Mouse (Mus musculus): ENCODE measurements at regions not wholly inside any gene's neighbourhood (a gene's known extent, or its start where the extent isn't known, plus 50 kb on each side); places are given as distances from the start of the nearest gene placed in this dataset.

- DNase-seq (ENCODE audit: low read depth, low spot score) = no peak
Measured at GRCm38 (mm10) chr5:75466941-75467340, 107.8 kb upstream of the Kit start.

DNA sequence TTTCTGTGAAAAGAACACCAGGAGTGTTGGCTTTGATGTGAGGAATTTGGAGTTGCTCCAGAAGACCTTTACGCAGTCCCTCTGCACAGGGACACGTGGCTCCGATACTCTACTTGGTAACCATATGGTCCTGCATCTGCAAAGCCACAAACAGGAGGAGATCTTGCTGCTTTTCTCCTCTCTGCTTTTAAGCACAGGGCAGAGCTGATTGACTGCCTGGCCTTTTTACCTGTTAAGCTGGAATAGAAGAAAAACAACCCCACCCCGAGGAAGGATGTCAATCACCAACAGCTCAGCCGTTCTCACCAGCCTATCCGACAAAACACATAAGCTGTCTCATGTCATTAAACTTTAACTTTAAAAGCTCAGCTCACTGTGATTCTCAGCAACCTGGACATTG, 106.8 kb upstream of the Kit start:
- DNase-seq (ENCODE audit: low read depth, low spot score) = no peak

DNA sequence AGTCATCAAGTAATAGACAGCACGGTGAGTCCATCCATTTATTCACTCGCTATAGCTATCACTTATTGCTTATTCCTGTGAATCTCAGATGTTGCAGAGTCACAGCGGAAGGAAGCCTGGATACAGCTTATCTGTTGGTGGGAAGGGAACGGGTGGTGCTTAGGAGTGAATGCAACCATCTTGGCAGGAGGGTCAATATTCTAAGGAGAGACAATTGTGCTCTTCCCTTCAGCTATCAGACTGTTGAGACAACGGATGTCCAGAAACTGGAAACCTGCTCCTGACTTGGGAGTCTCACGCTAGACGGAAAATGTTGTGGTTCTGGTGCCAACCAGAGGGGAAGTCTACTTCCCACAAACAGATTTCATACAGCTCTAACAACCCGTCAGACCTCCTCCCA, 103.7 kb upstream of the Kit start:
- no peak for DNase-seq (ENCODE audit: low read depth, low spot score)

- no peak for DNase-seq (ENCODE audit: low read depth, low spot score)
Measured at GRCm38 (mm10) chr5:75472484-75472883, 102.2 kb upstream of the Kit start.

GRCm38 (mm10) chr5:75475414-75475813, 99.3 kb upstream of the Kit start:
- DNase-seq (ENCODE audit: low read depth, low spot score) = no peak

- DNase-seq (ENCODE audit: low read depth, low spot score) = no peak
Measured at GRCm38 (mm10) chr5:75478499-75478898, 96.2 kb upstream of the Kit start.

DNA sequence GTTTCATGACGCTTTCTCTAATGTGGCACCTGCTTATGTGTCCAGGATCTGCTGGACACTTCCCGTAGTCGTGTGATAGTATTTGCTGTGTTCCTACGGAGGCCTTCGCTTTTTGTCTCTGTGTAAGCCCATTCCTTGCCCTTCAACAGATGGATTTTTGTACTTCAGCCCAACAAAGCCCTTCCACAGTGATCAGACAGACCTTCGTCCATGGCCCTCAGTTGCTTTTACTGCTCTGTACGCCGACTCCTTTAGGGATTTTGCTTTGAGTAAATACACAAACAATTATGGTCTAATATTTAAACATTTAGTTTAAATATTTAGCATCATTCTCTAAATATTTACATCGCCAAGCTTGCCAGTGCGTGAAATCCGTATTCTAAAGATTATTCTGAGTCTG, 95.6 kb upstream of the Kit start:
- no peak for DNase-seq (ENCODE audit: low read depth, low spot score)

GRCm38 (mm10) chr5:75481595-75481994, 93.1 kb upstream of the Kit start:
- DNase-seq (ENCODE audit: low read depth, low spot score) = no peak

- DNase-seq (ENCODE audit: low read depth, low spot score) = no peak
Measured at GRCm38 (mm10) chr5:75484330-75484729, 90.4 kb upstream of the Kit start.

DNA sequence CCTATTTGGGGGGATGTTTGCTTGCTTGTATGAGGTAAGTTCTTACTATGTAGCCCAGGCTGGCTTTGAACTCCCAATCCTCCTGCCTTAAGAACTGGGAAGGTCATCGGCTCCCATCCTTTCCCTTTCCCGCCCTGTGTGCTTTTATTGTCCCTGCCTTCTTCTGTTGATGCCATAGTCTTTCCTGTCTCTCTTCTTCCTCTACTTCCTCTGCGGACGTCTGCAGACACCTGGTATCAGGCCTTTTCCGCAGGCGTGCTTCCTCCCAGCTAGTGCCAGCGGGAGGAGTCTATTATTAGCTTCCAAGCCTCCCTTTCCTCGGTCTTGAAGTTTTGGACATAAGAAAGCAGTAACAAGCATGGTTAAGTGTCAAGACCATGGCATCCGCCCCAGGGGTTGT, 83.9 kb upstream of the Kit start:
- DNase-seq (ENCODE audit: low read depth, low spot score) = no peak

DNA sequence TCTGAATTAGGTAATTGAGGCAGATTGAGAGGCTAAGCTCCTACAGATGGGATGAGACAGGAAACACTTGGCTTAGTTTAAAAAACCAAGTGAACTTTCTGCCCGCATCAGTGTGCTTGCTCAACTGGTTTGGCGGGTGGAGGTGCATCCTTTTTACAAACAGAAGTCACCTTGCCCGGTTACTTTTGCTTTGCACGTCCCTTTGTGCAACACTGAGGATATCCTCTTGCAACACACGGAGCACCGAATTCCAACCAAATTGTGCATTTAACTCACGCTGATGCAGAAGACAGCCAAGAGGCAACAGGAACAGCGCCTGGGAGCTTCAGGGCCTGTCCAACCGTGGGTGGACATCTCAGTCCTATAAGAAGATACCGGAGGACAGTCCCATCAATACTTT, 80.6 kb upstream of the Kit start:
- no peak for DNase-seq (ENCODE audit: low read depth, low spot score)

- no peak for DNase-seq (ENCODE audit: low read depth, low spot score)
Measured at GRCm38 (mm10) chr5:75499053-75499452, 75.7 kb upstream of the Kit start.

DNA sequence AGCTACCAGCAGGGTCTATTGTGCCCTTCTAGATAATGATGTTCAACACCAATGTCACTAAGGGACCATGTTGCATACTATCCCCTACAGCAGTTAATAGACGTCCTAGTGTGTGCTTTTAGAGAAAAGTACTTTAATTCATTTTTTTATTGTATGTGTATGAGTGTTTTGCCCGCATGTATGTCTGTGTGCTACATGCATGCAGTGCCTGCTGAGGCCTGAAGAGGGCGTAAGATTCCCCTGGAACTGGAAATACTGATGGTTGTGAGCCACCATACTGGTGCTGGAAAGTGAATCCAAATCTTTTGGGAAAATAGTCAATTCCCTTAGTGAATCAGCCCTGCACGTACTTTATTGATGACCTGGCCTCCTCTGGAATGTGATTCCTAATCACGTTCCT, 75.0 kb upstream of the Kit start:
- no peak for DNase-seq (ENCODE audit: low read depth, low spot score)

- DNase-seq (ENCODE audit: low read depth, low spot score) = no peak
Measured at GRCm38 (mm10) chr5:75500654-75501416, 73.9 kb upstream of the Kit start.

GRCm38 (mm10) chr5:75503673-75504072, 71.0 kb upstream of the Kit start:
- DNase-seq (ENCODE audit: low read depth, low spot score) = no peak

DNA sequence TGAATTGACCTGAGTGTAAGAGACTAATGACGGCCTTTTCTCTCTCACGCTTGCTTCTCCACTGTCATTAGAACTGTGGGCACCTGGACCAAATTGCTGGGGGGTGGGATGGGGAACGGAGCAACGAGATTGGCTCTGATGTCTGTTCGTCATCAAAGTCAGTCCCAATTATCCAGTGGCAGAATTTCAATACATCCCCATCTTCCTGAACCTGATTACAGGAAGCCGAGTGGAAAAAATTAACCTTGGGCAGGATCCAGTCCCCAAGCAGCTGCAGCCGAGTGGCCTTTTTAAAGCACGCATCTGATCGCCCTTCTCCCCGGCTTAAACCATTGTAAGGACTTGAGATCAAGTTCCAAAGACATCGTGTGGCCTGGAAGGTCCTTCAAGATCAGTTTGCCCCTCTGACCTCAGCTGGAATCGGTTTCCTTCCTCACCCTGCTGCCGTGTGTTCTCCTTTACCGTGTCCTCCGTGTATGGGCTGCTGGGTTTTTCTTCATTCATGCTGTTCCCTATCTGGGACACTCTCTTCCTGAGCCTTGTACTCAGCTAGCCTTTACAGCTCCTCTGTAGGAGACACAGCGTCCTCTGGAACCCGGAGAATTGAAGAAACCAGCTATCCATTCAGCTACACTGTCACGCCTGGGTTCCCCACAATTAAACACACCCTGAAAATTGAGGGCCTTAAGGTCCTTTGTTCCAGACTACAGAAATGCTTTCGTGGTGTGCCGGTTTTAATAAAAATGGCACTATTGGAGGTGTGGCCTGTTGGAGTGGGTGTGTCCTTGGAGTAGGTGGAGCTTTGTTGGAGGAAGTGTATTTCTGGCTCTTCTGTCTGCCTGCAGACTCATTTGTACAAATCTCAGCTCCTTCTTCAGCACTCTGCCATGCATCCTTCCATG, 61.9 kb upstream of the Kit start:
- no peak for DNase-seq (ENCODE audit: low read depth, low spot score)

GRCm38 (mm10) chr5:75518213-75518612, 56.5 kb upstream of the Kit start:
- DNase-seq (ENCODE audit: low read depth, low spot score) = peak; percentile 64

- DNase-seq (ENCODE audit: low read depth, low spot score) = peak; percentile 59
Measured at GRCm38 (mm10) chr5:75523041-75523678, 51.6 kb upstream of the Kit start.

All from ES-CJ7 (cell line).